Mouse (Mus musculus): ENCODE results near the gene Ar. TPM values are rescaled to one million over a fixed set of nuclear protein-coding genes. Genes with fewer than 3 reads are reported as not detected.

Ar gene
- 0.06 and 0.12 TPM in 2 replicates for polyA plus RNA-seq (2014; fragmentation: Nextera tagmentation; extraction: Ambion mirVana)

- H3K4me1 ChIP-seq (ENCODE audit: control insufficient read depth, insufficient read depth, low read length), result 0 out of 2 replicates have a peak, but pooled peaks cover 5% of the 10 kb centered on the region
- no peak within 1 kb of the TSS for H3K27ac ChIP-seq (ENCODE audit: low read depth, low read length)
- no peaks in the 10 kb centered on the region for H3K9me3 ChIP-seq (ENCODE audit: control insufficient read depth, low read length)
- no peaks in the 10 kb centered on the region for H3K36me3 ChIP-seq (ENCODE audit: control insufficient read depth, insufficient read depth, low read length)
- H3K27me3 ChIP-seq (ENCODE audit: control insufficient read depth, insufficient read depth, low read length), result peaks cover 13% of the 10 kb centered on the region; the same call in 1 of the 2 replicates
- no peak for ATAC-seq (ENCODE audit: low read depth)
- no peak within 1 kb of the TSS for H3K9ac ChIP-seq (replicated peaks; ENCODE audit: low read depth, low read length)
- H3K4me3 ChIP-seq (ENCODE audit: low read depth, low read length), result peak within 1 kb of the TSS; percentile 31
- H3K4me2 ChIP-seq (ENCODE audit: low read depth, low read length), result peak within 1 kb of the TSS; percentile 58
- 19% methylated on average over 26 of the region's 27 CpGs for WGBS
Measured at GRCm38 (mm10) chrX:98148531-98149342, at the start of gene Ar. TSS of gene Ar (plus strand) at chrX:98148769.

DNA sequence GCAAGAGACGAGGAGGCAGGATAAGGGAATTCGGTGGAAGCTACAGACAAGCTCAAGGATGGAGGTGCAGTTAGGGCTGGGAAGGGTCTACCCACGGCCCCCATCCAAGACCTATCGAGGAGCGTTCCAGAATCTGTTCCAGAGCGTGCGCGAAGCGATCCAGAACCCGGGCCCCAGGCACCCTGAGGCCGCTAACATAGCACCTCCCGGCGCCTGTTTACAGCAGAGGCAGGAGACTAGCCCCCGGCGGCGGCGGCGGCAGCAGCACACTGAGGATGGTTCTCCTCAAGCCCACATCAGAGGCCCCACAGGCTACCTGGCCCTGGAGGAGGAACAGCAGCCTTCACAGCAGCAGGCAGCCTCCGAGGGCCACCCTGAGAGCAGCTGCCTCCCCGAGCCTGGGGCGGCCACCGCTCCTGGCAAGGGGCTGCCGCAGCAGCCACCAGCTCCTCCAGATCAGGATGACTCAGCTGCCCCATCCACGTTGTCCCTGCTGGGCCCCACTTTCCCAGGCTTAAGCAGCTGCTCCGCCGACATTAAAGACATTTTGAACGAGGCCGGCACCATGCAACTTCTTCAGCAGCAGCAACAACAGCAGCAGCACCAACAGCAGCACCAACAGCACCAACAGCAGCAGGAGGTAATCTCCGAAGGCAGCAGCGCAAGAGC, 1.3 kb downstream of the Ar start:
- ATAC-seq (ENCODE audit: low read depth), result peak; percentile 79
- Histone ChIP-seq H3K4me2 (ENCODE audit: low read depth, low read length) (peak overlapping the region; percentile 58), H3K9ac (replicated peaks; ENCODE audit: low read depth, low read length) (no peak overlapping the region), H3K36me3 (ENCODE audit: control insufficient read depth, insufficient read depth, low read length) (no peaks in the 10 kb centered on the region), H3K4me3 (ENCODE audit: low read depth, low read length) (peak overlapping the region; percentile 31), H3K4me1 (ENCODE audit: control insufficient read depth, insufficient read depth, low read length) (0 out of 2 replicates have a peak, but pooled peaks cover 5% of the 10 kb centered on the region), H3K9me3 (ENCODE audit: control insufficient read depth, low read length) (no peaks in the 10 kb centered on the region), H3K27ac (ENCODE audit: low read depth, low read length) (no peak overlapping the region), H3K27me3 (ENCODE audit: control insufficient read depth, insufficient read depth, low read length) (peaks cover 13% of the 10 kb centered on the region; the same call in 1 of the 2 replicates)
- 23% methylated on average over 29 of the region's 30 CpGs for WGBS

GRCm38 (mm10) chrX:98150393-98151119, 2.0 kb downstream of the Ar start:
- Histone ChIP-seq H3K27me3 (ENCODE audit: control insufficient read depth, insufficient read depth, low read length) (peaks cover 13% of the 10 kb centered on the region; the same call in 1 of the 2 replicates), H3K4me3 (ENCODE audit: low read depth, low read length) (peak overlapping the region; percentile 31), H3K9ac (replicated peaks; ENCODE audit: low read depth, low read length) (no peak overlapping the region), H3K4me1 (ENCODE audit: control insufficient read depth, insufficient read depth, low read length) (0 out of 2 replicates have a peak, but pooled peaks cover 5% of the 10 kb centered on the region), H3K27ac (ENCODE audit: low read depth, low read length) (no peak overlapping the region), H3K36me3 (ENCODE audit: control insufficient read depth, insufficient read depth, low read length) (no peaks in the 10 kb centered on the region), H3K4me2 (ENCODE audit: low read depth, low read length) (peak overlapping the region; percentile 58), H3K9me3 (ENCODE audit: control insufficient read depth, low read length) (no peaks in the 10 kb centered on the region)
- 21% methylated on average over 33 of the region's 33 CpGs for WGBS
- ATAC-seq (ENCODE audit: low read depth), result peak; percentile 66; the same call in 1 of the 2 replicates

- no peak overlapping the region for H3K9ac ChIP-seq (replicated peaks; ENCODE audit: low read depth, low read length)
- no peaks in the 10 kb centered on the region for H3K36me3 ChIP-seq (ENCODE audit: control insufficient read depth, insufficient read depth, low read length)
- no peaks in the 10 kb centered on the region for H3K9me3 ChIP-seq (ENCODE audit: control insufficient read depth, low read length)
- no peak overlapping the region for H3K4me2 ChIP-seq (ENCODE audit: low read depth, low read length)
- no peaks in the 10 kb centered on the region for H3K27me3 ChIP-seq (ENCODE audit: control insufficient read depth, insufficient read depth, low read length)
- no peaks in the 10 kb centered on the region for H3K4me1 ChIP-seq (ENCODE audit: control insufficient read depth, insufficient read depth, low read length)
- no peak for ATAC-seq (ENCODE audit: low read depth)
- no peak overlapping the region for H3K4me3 ChIP-seq (ENCODE audit: low read depth, low read length)
- H3K27ac ChIP-seq (ENCODE audit: low read depth, low read length), result no peak overlapping the region
Measured at GRCm38 (mm10) chrX:98189759-98190158, 41.2 kb downstream of the Ar start.

DNA sequence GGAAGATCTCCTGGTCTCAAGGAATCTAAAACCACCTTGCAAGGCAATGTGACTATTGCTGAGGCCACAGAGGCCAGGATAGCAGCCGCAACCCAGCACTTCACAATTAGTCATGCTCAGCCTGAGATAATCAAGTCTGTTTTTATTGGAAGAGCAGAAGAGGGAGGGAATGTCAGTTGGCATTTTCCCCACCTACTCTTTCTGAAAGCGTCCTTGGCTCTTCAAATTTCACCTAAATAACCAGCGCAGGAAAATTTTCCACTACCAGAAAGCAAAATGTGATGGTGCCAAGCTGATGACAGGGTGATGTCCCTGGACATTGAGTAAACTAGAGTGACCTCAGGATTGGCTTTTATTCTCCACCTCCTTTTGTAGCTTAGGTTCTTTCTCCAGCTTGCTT, 57.2 kb downstream of the Ar start:
- Histone ChIP-seq H3K36me3 (ENCODE audit: control insufficient read depth, insufficient read depth, low read length) (no peaks in the 10 kb centered on the region), H3K9ac (replicated peaks; ENCODE audit: low read depth, low read length) (no peak overlapping the region), H3K27me3 (ENCODE audit: control insufficient read depth, insufficient read depth, low read length) (no peaks in the 10 kb centered on the region), H3K4me1 (ENCODE audit: control insufficient read depth, insufficient read depth, low read length) (no peaks in the 10 kb centered on the region), H3K4me2 (ENCODE audit: low read depth, low read length) (no peak overlapping the region), H3K27ac (ENCODE audit: low read depth, low read length) (no peak overlapping the region), H3K9me3 (ENCODE audit: control insufficient read depth, low read length) (no peaks in the 10 kb centered on the region), H3K4me3 (ENCODE audit: low read depth, low read length) (no peak overlapping the region)
- 43% methylated on average over 3 of the region's 3 CpGs for WGBS
- ATAC-seq (ENCODE audit: low read depth), result no peak

- no peak for ATAC-seq (ENCODE audit: low read depth)
- WGBS, result 64% methylated on average over 4 of the region's 4 CpGs
Measured at GRCm38 (mm10) chrX:98207166-98207565, 58.6 kb downstream of the Ar start.

DNA sequence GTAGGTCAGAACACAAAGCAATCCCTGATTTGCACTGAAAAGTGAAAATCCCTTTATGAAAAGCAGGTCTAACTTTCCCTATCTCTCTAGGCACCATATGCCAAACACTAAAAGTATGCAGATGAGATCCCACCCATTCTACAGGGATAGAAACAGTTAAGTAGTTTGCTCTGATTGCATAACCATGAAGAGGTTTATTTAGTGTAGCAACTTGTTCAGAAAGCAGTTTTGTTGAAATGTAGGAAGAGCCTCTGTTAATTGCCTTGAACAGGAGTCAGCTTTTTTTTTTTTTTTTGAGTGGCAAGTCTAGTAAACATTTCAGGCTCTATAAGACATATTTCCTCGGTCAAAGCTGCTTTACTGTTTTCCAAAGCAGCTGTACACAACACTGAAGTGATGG, 67.5 kb downstream of the Ar start:
- Histone ChIP-seq H3K4me1 (ENCODE audit: control insufficient read depth, insufficient read depth, low read length) (no peaks in the 10 kb centered on the region), H3K4me3 (ENCODE audit: low read depth, low read length) (no peak overlapping the region), H3K36me3 (ENCODE audit: control insufficient read depth, insufficient read depth, low read length) (no peaks in the 10 kb centered on the region), H3K4me2 (ENCODE audit: low read depth, low read length) (no peak overlapping the region), H3K27me3 (ENCODE audit: control insufficient read depth, insufficient read depth, low read length) (no peaks in the 10 kb centered on the region), H3K9ac (replicated peaks; ENCODE audit: low read depth, low read length) (no peak overlapping the region), H3K27ac (ENCODE audit: low read depth, low read length) (no peak overlapping the region), H3K9me3 (ENCODE audit: control insufficient read depth, low read length) (no peaks in the 10 kb centered on the region)
- WGBS, result 73% methylated on average over 1 of the region's 1 CpGs
- no peak for ATAC-seq (ENCODE audit: low read depth)

More at GRCm38 (mm10) chrX:98207166-98207565, 58.6 kb downstream of the Ar start:
- no peak overlapping the region for H3K9ac ChIP-seq (replicated peaks; ENCODE audit: low read depth, low read length)
- H3K4me2 ChIP-seq (ENCODE audit: low read depth, low read length), result no peak overlapping the region
- no peaks in the 10 kb centered on the region for H3K4me1 ChIP-seq (ENCODE audit: control insufficient read depth, insufficient read depth, low read length)
- H3K36me3 ChIP-seq (ENCODE audit: control insufficient read depth, insufficient read depth, low read length), result no peaks in the 10 kb centered on the region
- no peaks in the 10 kb centered on the region for H3K27me3 ChIP-seq (ENCODE audit: control insufficient read depth, insufficient read depth, low read length)
- H3K9me3 ChIP-seq (ENCODE audit: control insufficient read depth, low read length), result no peaks in the 10 kb centered on the region
- no peak overlapping the region for H3K27ac ChIP-seq (ENCODE audit: low read depth, low read length)
- H3K4me3 ChIP-seq (ENCODE audit: low read depth, low read length), result no peak overlapping the region

- Histone ChIP-seq H3K4me2 (ENCODE audit: low read depth, low read length) (no peak overlapping the region), H3K36me3 (ENCODE audit: control insufficient read depth, insufficient read depth, low read length) (no peaks in the 10 kb centered on the region), H3K9ac (replicated peaks; ENCODE audit: low read depth, low read length) (no peak overlapping the region), H3K27ac (ENCODE audit: low read depth, low read length) (no peak overlapping the region), H3K9me3 (ENCODE audit: control insufficient read depth, low read length) (no peaks in the 10 kb centered on the region), H3K4me3 (ENCODE audit: low read depth, low read length) (no peak overlapping the region), H3K27me3 (ENCODE audit: control insufficient read depth, insufficient read depth, low read length) (no peaks in the 10 kb centered on the region), H3K4me1 (ENCODE audit: control insufficient read depth, insufficient read depth, low read length) (no peaks in the 10 kb centered on the region)
- no peak for ATAC-seq (ENCODE audit: low read depth)
- WGBS, result 87% methylated on average over 4 of the region's 4 CpGs
Measured at GRCm38 (mm10) chrX:98239011-98239410, 90.4 kb downstream of the Ar start.

Data from neural tube, embryonic 14.5 days (tissue).